12 mouse cellular contexts compared by ENCODE assay signal in the genomic region with DNA sequence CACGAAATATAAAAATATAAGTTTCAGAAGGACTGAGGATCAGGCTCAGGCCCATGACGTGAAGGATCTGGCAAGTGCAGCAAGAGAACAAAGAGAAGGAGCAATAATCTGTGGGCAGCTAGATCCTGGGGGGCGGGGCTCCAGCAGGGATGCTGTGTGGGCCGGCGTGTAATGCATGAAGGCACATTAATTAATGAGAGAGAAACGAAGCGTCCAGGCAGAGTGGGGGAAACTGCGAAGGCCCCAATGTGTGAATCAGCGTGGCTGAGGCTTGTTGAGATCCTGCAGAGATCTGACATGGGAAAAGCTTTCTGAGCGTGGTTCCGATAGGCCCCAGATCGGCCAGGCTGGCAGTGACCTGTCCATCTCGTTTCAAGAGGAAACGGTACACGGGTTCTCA.
DNase-seq lines count a peak whose midpoint lies in the region; ATAC-seq lines count a peak whose summit lies in the region.
"Had no signal": no experiment of that assay in that cellular context is flagged by ENCODE, and none has a peak within 500 bp of the region (broad histone marks: within the 10 kb centered on the region; RNA-seq: fewer than 3 reads in every experiment).

No protein-coding gene starts in this region.

- WGBS in embryonic facial prominence, embryonic 14.5 days: 79% methylated on average over 15 of the region's 15 CpGs
- 80% methylated on average over 15 of the region's 15 CpGs for WGBS in embryonic facial prominence, embryonic 10.5 days
- WGBS in hindbrain, embryonic 14.5 days: 45% methylated on average over 15 of the region's 15 CpGs
- WGBS in neural tube, embryonic 14.5 days: 58% methylated on average over 15 of the region's 15 CpGs
- WGBS in liver, embryonic 11.5 days: 90% methylated on average over 15 of the region's 15 CpGs

- H3K27me3 ChIP-seq in embryonic facial prominence, embryonic 14.5 days (replicated peaks; ENCODE audit: control insufficient read depth, insufficient read depth, low read length): no peaks in the 10 kb centered on the region
- H3K27me3 ChIP-seq in embryonic facial prominence, embryonic 10.5 days (replicated peaks; ENCODE audit: low read depth, poor library complexity, severe bottlenecking): no peaks in the 10 kb centered on the region
- no peaks in the 10 kb centered on the region for H3K27me3 ChIP-seq in hindbrain, embryonic 14.5 days (ENCODE audit: control insufficient read depth, insufficient read depth, low read length)
- H3K27me3 ChIP-seq in neural tube, embryonic 14.5 days (ENCODE audit: control insufficient read depth, insufficient read depth, low read length): no peaks in the 10 kb centered on the region
- H3K27me3 ChIP-seq in liver, embryonic 11.5 days (replicated peaks; ENCODE audit: control insufficient read depth, insufficient read depth, low read length): no peaks in the 10 kb centered on the region
- H3K27me3 ChIP-seq: heart, embryonic 12.5 days had no signal

- ATAC-seq in embryonic facial prominence, embryonic 14.5 days (ENCODE audit: low read depth): peak; percentile 37; the same call in 1 of the 2 replicates
- ATAC-seq in hindbrain, embryonic 14.5 days (ENCODE audit: low FRiP score): peak; percentile 53; the same call in 1 of the 2 replicates
- peak; percentile 61; the same call in 1 of the 2 replicates for ATAC-seq in neural tube, embryonic 14.5 days (ENCODE audit: low read depth)
- ATAC-seq in liver, embryonic 11.5 days (replicated peaks; ENCODE audit: low FRiP score): no peak
- ATAC-seq: inflammation-experienced regulatory T-cells, adult 6 months had no signal

- no peak overlapping the region for H3K4me3 ChIP-seq in embryonic facial prominence, embryonic 14.5 days (ENCODE audit: low read depth, low read length)
- H3K4me3 ChIP-seq in embryonic facial prominence, embryonic 10.5 days: no peak overlapping the region
- no peak overlapping the region for H3K4me3 ChIP-seq in hindbrain, embryonic 14.5 days (replicated peaks; ENCODE audit: low read length)
- no peak overlapping the region for H3K4me3 ChIP-seq in neural tube, embryonic 14.5 days (ENCODE audit: low read depth, low read length)
- H3K4me3 ChIP-seq in liver, embryonic 11.5 days (ENCODE audit: low read depth, low read length): no peak overlapping the region
- H3K4me3 ChIP-seq: heart, embryonic 12.5 days had no signal

- H3K4me2 ChIP-seq in embryonic facial prominence, embryonic 14.5 days (ENCODE audit: low read depth, low read length): no peak overlapping the region
- H3K4me2 ChIP-seq in hindbrain, embryonic 14.5 days (replicated peaks): no peak overlapping the region
- H3K4me2 ChIP-seq in neural tube, embryonic 14.5 days (ENCODE audit: low read depth, low read length): no peak overlapping the region
- H3K4me2 ChIP-seq in liver, embryonic 11.5 days: no peak overlapping the region
- H3K4me2 ChIP-seq: heart, embryonic 12.5 days had no signal

- no peaks in the 10 kb centered on the region for H3K36me3 ChIP-seq in embryonic facial prominence, embryonic 14.5 days (ENCODE audit: control insufficient read depth, insufficient read depth, low read length)
- no peaks in the 10 kb centered on the region for H3K36me3 ChIP-seq in embryonic facial prominence, embryonic 10.5 days (replicated peaks)
- H3K36me3 ChIP-seq in hindbrain, embryonic 14.5 days (replicated peaks; ENCODE audit: control insufficient read depth, insufficient read depth): no peaks in the 10 kb centered on the region
- H3K36me3 ChIP-seq in neural tube, embryonic 14.5 days (ENCODE audit: control insufficient read depth, insufficient read depth, low read length): no peaks in the 10 kb centered on the region
- no peaks in the 10 kb centered on the region; the same call in 1 of the 2 replicates for H3K36me3 ChIP-seq in liver, embryonic 11.5 days (ENCODE audit: control insufficient read depth, insufficient read depth, low read length)

- no peaks in the 10 kb centered on the region for H3K4me1 ChIP-seq in embryonic facial prominence, embryonic 14.5 days (ENCODE audit: control insufficient read depth, insufficient read depth, low read length)
- no peaks in the 10 kb centered on the region for H3K4me1 ChIP-seq in embryonic facial prominence, embryonic 10.5 days
- H3K4me1 ChIP-seq in hindbrain, embryonic 14.5 days (replicated peaks; ENCODE audit: control insufficient read depth, insufficient read depth, low read length): no peaks in the 10 kb centered on the region
- no peaks in the 10 kb centered on the region for H3K4me1 ChIP-seq in neural tube, embryonic 14.5 days (ENCODE audit: control insufficient read depth, insufficient read depth, low read length)
- no peaks in the 10 kb centered on the region for H3K4me1 ChIP-seq in liver, embryonic 11.5 days (replicated peaks; ENCODE audit: control insufficient read depth, insufficient read depth, low read length)
- H3K4me1 ChIP-seq: heart, embryonic 12.5 days had no signal

- H3K27ac ChIP-seq in embryonic facial prominence, embryonic 14.5 days (replicated peaks; ENCODE audit: low read depth, low read length): no peak overlapping the region
- H3K27ac ChIP-seq in embryonic facial prominence, embryonic 10.5 days (replicated peaks): no peak overlapping the region
- H3K27ac ChIP-seq in hindbrain, embryonic 14.5 days: peak overlapping the region; percentile 38; the same call in 1 of the 2 replicates
- no peak overlapping the region for H3K27ac ChIP-seq in neural tube, embryonic 14.5 days (ENCODE audit: low read depth, low read length)
- H3K27ac ChIP-seq in liver, embryonic 11.5 days (ENCODE audit: low read depth, low read length): no peak overlapping the region

- DNase-seq in embryonic facial prominence, embryonic 14.5 days (ENCODE audit: low spot score): peak; percentile 42
- no peak for DNase-seq in embryonic facial prominence, embryonic 10.5 days (ENCODE audit: low spot score)
- peak; percentile 45 for DNase-seq in layer of hippocampus, adult 9-11 months
- no peak for DNase-seq in layer of hippocampus, postnatal 10 days (ENCODE audit: low spot score in 2 of 2)
- DNase-seq in hindbrain, embryonic 14.5 days (ENCODE audit: low spot score): no peak
- no peak for DNase-seq in liver, embryonic 11.5 days (ENCODE audit: low spot score)
- no peak for DNase-seq in adrenal gland, postnatal 10 days
- DNase-seq: liver; lung, postnatal 36 days had no signal

- no peak overlapping the region for H3K9ac ChIP-seq in embryonic facial prominence, embryonic 14.5 days (ENCODE audit: low read depth, low read length)
- no peak overlapping the region for H3K9ac ChIP-seq in hindbrain, embryonic 14.5 days
- H3K9ac ChIP-seq in neural tube, embryonic 14.5 days (replicated peaks; ENCODE audit: low read depth, low read length): no peak overlapping the region
- no peak overlapping the region for H3K9ac ChIP-seq in liver, embryonic 11.5 days (ENCODE audit: low read depth, low read length)
- H3K9ac ChIP-seq: heart, embryonic 12.5 days had no signal

- peaks cover 6% of the 10 kb centered on the region; the same call in 1 of the 2 replicates for H3K9me3 ChIP-seq in embryonic facial prominence, embryonic 14.5 days (ENCODE audit: control insufficient read depth, low read length)
- no peaks in the 10 kb centered on the region for H3K9me3 ChIP-seq in embryonic facial prominence, embryonic 10.5 days
- peaks cover 4% of the 10 kb centered on the region; the same call in 1 of the 2 replicates for H3K9me3 ChIP-seq in hindbrain, embryonic 14.5 days (ENCODE audit: control insufficient read depth, low read length)
- H3K9me3 ChIP-seq in neural tube, embryonic 14.5 days (ENCODE audit: control insufficient read depth, low read length): no peaks in the 10 kb centered on the region
- H3K9me3 ChIP-seq in liver, embryonic 11.5 days (ENCODE audit: control insufficient read depth, low read length): no peaks in the 10 kb centered on the region

Comparison
In these comparisons a context has a peak if more than half of its experiments do, and no peak if none do; other contexts are left out.
1. DNase-seq: peak in embryonic facial prominence, embryonic 14.5 days (single experiment) and layer of hippocampus, adult 9-11 months (single experiment); none in embryonic facial prominence, embryonic 10.5 days (single experiment), layer of hippocampus, postnatal 10 days (0 of 2), hindbrain, embryonic 14.5 days (single experiment), liver, embryonic 11.5 days (single experiment) and adrenal gland, postnatal 10 days (single experiment).